Mouse (Mus musculus): Measurements from ENCODE around the gene Ncf1. TPM values are rescaled to one million over a fixed set of nuclear protein-coding genes. Genes with fewer than 3 reads are reported as not detected.
A peak's percentile ranks its signal among the peaks of the same experiment; 100 is the strongest.

Ncf1 gene
- polyA plus RNA-seq, 1 experiment from 2014 or later, result 4.2 TPM

DNA sequence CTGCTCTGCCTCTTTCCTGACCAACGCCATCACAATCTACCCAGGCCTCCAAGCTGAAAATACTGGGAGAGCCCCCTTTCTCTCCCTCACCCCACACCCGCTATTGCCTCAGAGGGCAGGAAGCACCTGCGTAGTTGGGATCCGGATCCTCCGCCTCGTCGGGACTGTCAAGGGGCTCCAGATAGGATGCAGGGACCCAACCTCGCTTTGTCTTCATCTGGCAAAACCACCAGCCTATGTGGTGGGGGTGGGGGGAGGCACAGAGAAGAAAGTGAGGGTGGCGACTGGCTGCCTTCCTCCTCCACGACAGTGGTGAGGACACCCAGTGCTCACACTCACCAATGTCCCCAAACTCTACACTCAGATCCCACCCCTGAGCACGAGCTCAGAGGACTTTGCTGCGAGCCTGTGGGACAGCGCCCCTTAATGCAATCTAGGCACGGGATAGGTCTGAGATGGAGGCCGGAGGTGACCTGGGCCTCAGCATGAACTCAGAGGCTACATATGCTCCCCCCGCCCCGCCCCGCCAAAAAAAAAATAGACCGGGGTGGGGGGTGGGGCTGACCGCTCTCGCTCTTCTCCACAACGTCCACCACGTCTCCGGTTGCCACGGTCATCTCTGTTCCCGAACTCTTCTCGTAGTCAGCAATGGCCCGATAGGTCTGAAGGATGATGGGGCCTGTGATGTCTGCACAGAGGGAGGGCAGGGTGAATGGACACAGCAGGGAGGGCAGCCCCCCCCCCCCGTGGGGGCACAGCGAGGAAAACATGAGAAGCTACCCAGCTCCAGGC is 4.1 kb downstream of the Ncf1 start:
- Histone ChIP-seq H3K9ac (replicated peaks; ENCODE audit: low read length) (no peak overlapping the region), H3K27me3 (ENCODE audit: insufficient read depth, low read length) (no peaks in the 10 kb centered on the region; the same call in 1 of the 2 replicates), H3K4me1 (ENCODE audit: insufficient read depth, low read length) (peaks cover 32% of the 10 kb centered on the region), H3K9me3 (ENCODE audit: low read length) (no peaks in the 10 kb centered on the region), H3K36me3 (ENCODE audit: insufficient read depth, low read length) (no peaks in the 10 kb centered on the region), H3K4me2 (replicated peaks; ENCODE audit: low read depth, low read length) (no peak overlapping the region), H3K27ac (ENCODE audit: low read length) (no peak overlapping the region), H3K4me3 (ENCODE audit: low read length) (no peak overlapping the region)
- ATAC-seq (ENCODE audit: low FRiP score, low TSS enrichment), result no peak
- WGBS, result 75% methylated on average over 30 of the region's 30 CpGs

DNA sequence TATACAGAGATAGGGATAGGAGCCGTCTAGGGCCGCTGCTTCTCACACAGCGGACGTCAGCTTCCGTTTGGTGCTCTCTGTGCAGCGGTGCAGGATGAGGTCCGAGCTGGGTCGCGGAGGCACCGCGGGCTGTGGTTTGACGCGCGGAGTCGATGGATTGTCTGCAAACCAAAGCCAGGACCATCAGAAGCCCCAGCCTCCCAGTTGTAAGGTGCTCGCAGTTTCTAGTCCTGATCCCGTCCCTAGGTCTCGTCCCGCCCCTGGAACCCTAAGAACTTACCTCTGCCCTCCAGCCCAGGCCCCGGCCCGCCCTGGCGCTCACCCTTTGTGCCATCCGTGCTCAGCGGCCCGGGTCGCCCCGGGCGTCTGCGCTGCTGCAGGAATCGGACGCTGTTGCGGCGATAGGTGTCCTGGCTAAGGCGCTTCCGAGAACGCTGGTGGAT is 7.7 kb downstream of the Ncf1 start:
- WGBS, result 2% methylated on average over 36 of the region's 36 CpGs
- Histone ChIP-seq H3K4me2 (replicated peaks; ENCODE audit: low read depth, low read length) (peak overlapping the region; percentile 73), H3K9ac (replicated peaks; ENCODE audit: low read length) (peak overlapping the region; percentile 63), H3K4me1 (ENCODE audit: insufficient read depth, low read length) (peaks cover 20% of the 10 kb centered on the region), H3K27me3 (ENCODE audit: insufficient read depth, low read length) (no peaks in the 10 kb centered on the region; the same call in 1 of the 2 replicates), H3K4me3 (ENCODE audit: low read length) (peak overlapping the region; percentile 41), H3K9me3 (ENCODE audit: low read length) (no peaks in the 10 kb centered on the region), H3K27ac (ENCODE audit: low read length) (no peak overlapping the region), H3K36me3 (ENCODE audit: insufficient read depth, low read length) (peaks cover 8% of the 10 kb centered on the region; the same call in 1 of the 2 replicates)
- peak; percentile 55; the same call in 1 of the 2 replicates for ATAC-seq (ENCODE audit: low FRiP score, low TSS enrichment)

DNA sequence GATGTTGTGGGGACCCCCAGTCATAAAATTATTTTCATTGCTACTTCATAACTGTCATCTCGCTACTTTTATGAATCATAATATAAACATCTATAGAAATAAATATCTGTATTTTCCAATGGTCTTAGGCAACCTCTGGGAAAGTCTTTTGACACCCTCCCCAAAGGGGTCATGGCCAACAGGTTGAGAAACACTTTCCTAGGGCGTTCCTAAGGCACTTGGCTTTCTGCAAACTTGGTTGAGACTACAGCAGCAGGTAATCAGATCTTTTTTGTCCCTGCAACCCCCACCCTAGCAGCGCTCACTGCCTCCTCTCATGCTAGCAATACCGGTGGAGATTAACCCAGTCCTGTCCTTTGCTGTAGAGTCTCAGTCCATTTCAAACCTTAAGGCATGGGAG is 8.1 kb downstream of the Ncf1 start:
- 41% methylated on average over 4 of the region's 4 CpGs for WGBS
- Histone ChIP-seq H3K9ac (replicated peaks; ENCODE audit: low read length) (peak overlapping the region; percentile 63), H3K36me3 (ENCODE audit: insufficient read depth, low read length) (peaks cover 13% of the 10 kb centered on the region; the same call in 1 of the 2 replicates), H3K27me3 (ENCODE audit: insufficient read depth, low read length) (no peaks in the 10 kb centered on the region; the same call in 1 of the 2 replicates), H3K4me1 (ENCODE audit: insufficient read depth, low read length) (peaks cover 15% of the 10 kb centered on the region), H3K27ac (ENCODE audit: low read length) (no peak overlapping the region), H3K4me2 (replicated peaks; ENCODE audit: low read depth, low read length) (peak overlapping the region; percentile 73), H3K9me3 (ENCODE audit: low read length) (no peaks in the 10 kb centered on the region), H3K4me3 (ENCODE audit: low read length) (peak overlapping the region; percentile 41)
- ATAC-seq (ENCODE audit: low FRiP score, low TSS enrichment), result no peak

DNA sequence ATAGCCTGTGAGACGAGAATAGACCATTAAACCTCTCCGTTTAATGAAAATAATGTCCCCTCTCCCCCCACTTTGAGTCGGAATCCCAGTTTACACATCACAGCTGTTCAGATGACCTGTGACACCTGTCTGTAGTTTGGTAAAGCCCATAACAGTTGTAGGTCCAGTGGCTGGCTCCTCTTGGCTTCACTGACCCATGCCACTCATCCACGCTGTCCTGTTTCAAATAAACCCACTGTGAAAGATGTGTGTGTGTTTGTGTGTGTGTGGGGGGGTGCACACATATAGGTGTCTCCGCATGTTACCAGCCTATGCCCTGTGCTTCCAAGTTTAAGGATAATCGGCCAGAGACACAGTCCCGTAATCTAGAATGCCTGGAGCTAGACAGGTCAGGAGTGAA is 11.5 kb downstream of the Ncf1 start:
- Histone ChIP-seq H3K4me2 (replicated peaks; ENCODE audit: low read depth, low read length) (no peak overlapping the region), H3K36me3 (ENCODE audit: insufficient read depth, low read length) (peaks cover 16% of the 10 kb centered on the region; the same call in 1 of the 2 replicates), H3K27ac (ENCODE audit: low read length) (no peak overlapping the region), H3K9me3 (ENCODE audit: low read length) (no peaks in the 10 kb centered on the region), H3K9ac (replicated peaks; ENCODE audit: low read length) (no peak overlapping the region), H3K4me3 (ENCODE audit: low read length) (no peak overlapping the region), H3K4me1 (ENCODE audit: insufficient read depth, low read length) (peaks cover 13% of the 10 kb centered on the region), H3K27me3 (ENCODE audit: insufficient read depth, low read length) (no peaks in the 10 kb centered on the region; the same call in 1 of the 2 replicates)
- 57% methylated on average over 7 of the region's 7 CpGs for WGBS
- ATAC-seq (ENCODE audit: low FRiP score, low TSS enrichment), result no peak

DNA sequence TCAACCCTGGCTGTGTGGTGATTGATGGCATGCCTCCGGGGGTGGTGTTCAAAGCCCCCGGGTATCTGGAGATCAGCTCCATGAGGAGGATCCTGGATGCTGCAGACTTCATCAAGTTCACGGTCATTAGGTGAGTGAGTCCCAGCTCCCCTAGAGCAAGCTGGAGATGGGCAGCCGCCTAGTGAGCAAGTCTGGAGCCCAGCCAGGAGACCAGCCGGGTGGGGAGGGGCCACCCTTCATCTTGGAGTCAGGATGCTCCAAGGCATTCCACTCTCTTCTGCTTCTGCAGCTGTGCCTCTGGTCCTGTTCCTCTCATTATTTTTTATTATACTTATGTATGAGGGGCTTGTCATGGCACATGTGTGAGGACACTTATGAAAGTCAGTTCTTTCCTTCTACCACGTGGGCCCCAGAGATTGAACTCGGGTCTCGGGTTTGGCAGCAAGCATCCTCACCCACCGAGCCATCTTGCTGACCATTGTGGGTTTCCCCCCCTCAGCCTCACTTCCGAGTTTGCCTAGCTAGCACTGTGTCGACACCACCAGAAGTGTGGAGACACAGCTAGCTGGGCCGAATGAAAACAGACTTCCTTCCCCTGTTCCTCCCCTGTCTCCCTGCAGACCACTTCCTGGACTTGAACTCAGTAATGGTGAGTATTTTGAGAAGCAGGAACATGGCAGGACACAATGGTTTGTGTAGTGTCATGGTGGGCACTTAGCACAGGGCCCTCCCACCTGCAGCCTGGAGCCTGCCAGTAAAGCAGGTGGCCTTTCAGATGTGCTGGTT is 15.2 kb downstream of the Ncf1 start:
- no peak overlapping the region for H3K4me3 ChIP-seq (ENCODE audit: low read length)
- H3K27ac ChIP-seq (ENCODE audit: low read length), result no peak overlapping the region
- no peak overlapping the region for H3K4me2 ChIP-seq (replicated peaks; ENCODE audit: low read depth, low read length)
- WGBS, result 59% methylated on average over 12 of the region's 12 CpGs
- peaks cover 8% of the 10 kb centered on the region for H3K4me1 ChIP-seq (ENCODE audit: insufficient read depth, low read length)
- ATAC-seq (ENCODE audit: low FRiP score, low TSS enrichment), result no peak
- H3K9me3 ChIP-seq (ENCODE audit: low read length), result no peaks in the 10 kb centered on the region
- H3K27me3 ChIP-seq (ENCODE audit: insufficient read depth, low read length), result no peaks in the 10 kb centered on the region
- H3K9ac ChIP-seq (replicated peaks; ENCODE audit: low read length), result no peak overlapping the region
- peaks cover 23% of the 10 kb centered on the region; the same call in 1 of the 2 replicates for H3K36me3 ChIP-seq (ENCODE audit: insufficient read depth, low read length)

DNA sequence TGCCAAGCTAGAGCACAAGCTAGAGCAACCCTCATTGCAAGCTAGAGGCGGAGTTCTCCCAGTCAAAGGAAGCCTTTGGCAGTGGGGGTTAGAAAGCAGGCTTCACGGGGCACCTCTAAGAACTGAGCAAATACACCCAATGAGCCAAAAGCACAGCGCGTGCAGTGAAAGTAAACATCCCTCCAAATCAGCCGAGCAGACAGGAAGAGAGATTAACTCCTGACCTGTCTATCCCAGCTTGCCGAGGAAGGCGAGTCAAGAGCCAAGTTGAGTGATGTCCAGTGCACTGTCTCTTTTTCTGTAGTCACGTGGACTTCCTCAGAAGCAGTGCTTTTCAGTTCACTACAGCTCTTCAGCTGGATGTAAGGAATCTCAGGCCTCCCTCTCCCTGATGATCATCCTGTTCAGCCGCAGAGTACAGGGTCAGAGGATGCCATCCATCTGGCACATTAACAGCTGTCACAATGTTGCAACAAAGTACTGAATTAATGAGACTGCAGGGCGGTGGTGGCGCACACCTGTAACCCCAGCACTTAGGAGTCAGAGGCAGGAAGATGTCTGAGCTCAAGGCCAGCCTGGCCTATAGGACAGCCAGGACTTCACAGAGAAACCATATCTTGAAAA is 19.4 kb downstream of the Ncf1 start:
- Histone ChIP-seq H3K4me1 (ENCODE audit: insufficient read depth, low read length) (peaks cover 8% of the 10 kb centered on the region), H3K4me2 (replicated peaks; ENCODE audit: low read depth, low read length) (no peak overlapping the region), H3K9me3 (ENCODE audit: low read length) (no peaks in the 10 kb centered on the region), H3K9ac (replicated peaks; ENCODE audit: low read length) (no peak overlapping the region), H3K36me3 (ENCODE audit: insufficient read depth, low read length) (0 out of 2 replicates have a peak, but pooled peaks cover 8% of the 10 kb centered on the region), H3K27ac (ENCODE audit: low read length) (peak overlapping the region; percentile 13; the same call in 1 of the 2 replicates), H3K27me3 (ENCODE audit: insufficient read depth, low read length) (no peaks in the 10 kb centered on the region), H3K4me3 (ENCODE audit: low read length) (no peak overlapping the region)
- WGBS, result 14% methylated on average over 11 of the region's 11 CpGs
- peak; percentile 60 for ATAC-seq (ENCODE audit: low FRiP score, low TSS enrichment)

DNA sequence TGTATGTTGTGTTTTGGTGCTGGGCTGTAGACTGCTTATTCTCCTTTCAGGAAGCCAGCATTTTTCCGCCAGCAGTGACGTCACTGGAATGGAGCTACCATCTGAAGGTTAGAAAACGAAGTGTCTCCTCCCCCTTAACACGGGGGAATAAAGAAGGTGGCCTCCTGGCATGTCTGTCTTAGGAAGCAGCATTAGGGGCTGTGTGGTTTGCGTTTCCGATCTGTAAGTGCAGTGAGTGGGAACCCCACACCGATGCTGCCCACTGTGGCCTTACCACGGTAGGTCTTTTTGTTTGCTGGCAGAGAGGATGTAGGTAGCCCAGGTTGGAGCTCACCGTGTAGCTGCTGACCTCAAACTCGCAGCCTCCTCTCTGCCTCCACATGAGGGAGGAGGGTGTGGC is 22.7 kb downstream of the Ncf1 start:
- Histone ChIP-seq H3K27me3 (ENCODE audit: insufficient read depth, low read length) (no peaks in the 10 kb centered on the region), H3K36me3 (ENCODE audit: insufficient read depth, low read length) (peaks cover 22% of the 10 kb centered on the region; the same call in 1 of the 2 replicates), H3K4me1 (ENCODE audit: insufficient read depth, low read length) (peaks cover 8% of the 10 kb centered on the region), H3K27ac (ENCODE audit: low read length) (no peak overlapping the region), H3K4me2 (replicated peaks; ENCODE audit: low read depth, low read length) (no peak overlapping the region), H3K4me3 (ENCODE audit: low read length) (no peak overlapping the region), H3K9ac (replicated peaks; ENCODE audit: low read length) (no peak overlapping the region), H3K9me3 (ENCODE audit: low read length) (no peaks in the 10 kb centered on the region)
- 77% methylated on average over 10 of the region's 10 CpGs for WGBS
- no peak for ATAC-seq (ENCODE audit: low FRiP score, low TSS enrichment)

DNA sequence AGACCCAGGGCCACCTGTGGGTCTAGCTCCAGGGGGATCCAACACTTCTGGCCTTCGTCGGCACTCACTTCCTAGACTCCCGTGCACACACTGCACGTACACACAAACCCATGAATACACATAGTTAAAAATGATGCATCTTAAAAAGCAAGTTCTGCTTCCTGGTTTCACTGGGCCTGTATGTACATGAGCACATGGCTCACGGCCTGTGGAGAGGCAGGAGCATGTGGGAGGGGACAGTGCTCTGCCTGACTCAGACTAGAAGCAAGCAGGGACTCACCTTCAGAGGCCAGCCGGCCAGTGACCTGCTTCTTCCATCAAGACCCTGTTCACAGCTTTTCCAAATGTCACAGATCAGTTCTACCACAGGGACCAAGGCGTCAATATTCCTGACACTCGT is 35.8 kb downstream of the Ncf1 start:
- Histone ChIP-seq H3K4me1 (ENCODE audit: insufficient read depth, low read length) (no peaks in the 10 kb centered on the region), H3K36me3 (ENCODE audit: insufficient read depth, low read length) (peaks cover 24% of the 10 kb centered on the region; the same call in 1 of the 2 replicates), H3K27ac (ENCODE audit: low read length) (no peak overlapping the region), H3K27me3 (ENCODE audit: insufficient read depth, low read length) (no peaks in the 10 kb centered on the region), H3K4me2 (replicated peaks; ENCODE audit: low read depth, low read length) (no peak overlapping the region), H3K9ac (replicated peaks; ENCODE audit: low read length) (no peak overlapping the region), H3K4me3 (ENCODE audit: low read length) (no peak overlapping the region), H3K9me3 (ENCODE audit: low read length) (no peaks in the 10 kb centered on the region)
- ATAC-seq (ENCODE audit: low FRiP score, low TSS enrichment), result no peak
- 84% methylated on average over 8 of the region's 8 CpGs for WGBS

DNA sequence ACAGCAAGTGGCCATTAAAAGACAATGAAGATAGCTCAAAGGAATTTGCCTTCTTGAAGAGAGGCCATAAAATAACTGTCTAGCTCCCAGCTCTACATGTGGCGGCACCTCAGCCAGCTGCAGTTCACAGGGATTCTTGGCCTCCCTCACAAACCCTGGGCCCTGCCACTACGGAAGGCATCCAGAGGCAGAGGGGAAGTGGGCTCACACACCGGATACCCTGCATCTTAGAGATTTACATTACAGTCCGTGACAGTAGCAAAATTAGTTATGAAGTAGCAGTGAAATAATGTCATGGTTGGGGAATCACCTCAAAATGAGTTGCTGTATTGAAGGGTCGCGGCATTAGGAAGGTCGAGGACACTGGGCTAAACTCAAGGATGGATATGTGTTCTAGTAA is 40.9 kb downstream of the Ncf1 start:
- Histone ChIP-seq H3K36me3 (ENCODE audit: insufficient read depth, low read length) (peaks cover 5% of the 10 kb centered on the region; the same call in 1 of the 2 replicates), H3K4me2 (replicated peaks; ENCODE audit: low read depth, low read length) (no peak overlapping the region), H3K4me3 (ENCODE audit: low read length) (no peak overlapping the region), H3K4me1 (ENCODE audit: insufficient read depth, low read length) (peaks cover 2% of the 10 kb centered on the region), H3K9ac (replicated peaks; ENCODE audit: low read length) (no peak overlapping the region), H3K9me3 (ENCODE audit: low read length) (0 out of 2 replicates have a peak, but pooled peaks cover 3% of the 10 kb centered on the region), H3K27ac (ENCODE audit: low read length) (0 out of 2 replicates have a peak overlapping the region, but pooled peaks have one; percentile 16), H3K27me3 (ENCODE audit: insufficient read depth, low read length) (no peaks in the 10 kb centered on the region)
- ATAC-seq (ENCODE audit: low FRiP score, low TSS enrichment), result no peak
- WGBS, result 48% methylated on average over 7 of the region's 7 CpGs

Measured in kidney, embryonic 16.5 days (tissue).